Mouse (Mus musculus): Measurements from ENCODE around the gene Nrip1. TPM values are rescaled to one million over a fixed set of nuclear protein-coding genes. Genes with fewer than 3 reads are reported as not detected.
A peak's percentile ranks its signal among the peaks of the same experiment; 100 is the strongest.

The Nrip1 gene
- polyA plus RNA-seq, 1 experiment from 2014 or later, result 29.4 TPM

DNA sequence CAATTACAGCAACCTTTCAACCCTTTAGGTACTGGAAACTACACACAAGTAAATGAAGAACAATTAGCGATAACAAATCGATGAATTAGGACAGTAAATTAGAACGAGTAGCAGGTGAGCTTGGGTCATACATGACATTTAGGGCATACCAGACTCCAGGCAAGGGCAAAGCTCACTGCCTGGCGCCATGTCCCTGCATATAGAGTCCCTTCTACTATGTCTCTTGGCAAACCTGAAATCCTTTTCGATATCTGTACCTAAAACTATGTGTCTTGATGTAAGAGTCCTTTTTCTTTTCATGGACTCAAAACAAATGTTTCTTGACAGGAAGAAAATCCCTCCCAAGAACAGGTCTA, 53.5 kb downstream of the Nrip1 start:
- Histone ChIP-seq H3K27me3 (ENCODE audit: control insufficient read depth, insufficient read depth, low read length) (peaks cover 4% of the 10 kb centered on the region; the same call in 1 of the 2 replicates), H3K4me2 (ENCODE audit: low read depth, low read length, severe bottlenecking) (0 out of 2 replicates have a peak overlapping the region, but pooled peaks have one; percentile 2), H3K4me3 (ENCODE audit: low read depth, low read length) (no peak overlapping the region), H3K4me1 (replicated peaks; ENCODE audit: control insufficient read depth, insufficient read depth, low read length) (peaks cover 18% of the 10 kb centered on the region), H3K9ac (ENCODE audit: low read length) (no peak overlapping the region), H3K9me3 (ENCODE audit: control insufficient read depth, low read length) (no peaks in the 10 kb centered on the region), H3K27ac (ENCODE audit: low read depth, low read length) (peak overlapping the region; percentile 58; the same call in 1 of the 2 replicates), H3K36me3 (ENCODE audit: control insufficient read depth, insufficient read depth, low read length) (no peaks in the 10 kb centered on the region)
- DNase-seq (ENCODE audit: low spot score), result no peak
- no peak; the same call in 1 of the 2 replicates for ATAC-seq (replicated peaks; ENCODE audit: low FRiP score)
- WGBS, result 29% methylated on average over 5 of the region's 5 CpGs

DNA sequence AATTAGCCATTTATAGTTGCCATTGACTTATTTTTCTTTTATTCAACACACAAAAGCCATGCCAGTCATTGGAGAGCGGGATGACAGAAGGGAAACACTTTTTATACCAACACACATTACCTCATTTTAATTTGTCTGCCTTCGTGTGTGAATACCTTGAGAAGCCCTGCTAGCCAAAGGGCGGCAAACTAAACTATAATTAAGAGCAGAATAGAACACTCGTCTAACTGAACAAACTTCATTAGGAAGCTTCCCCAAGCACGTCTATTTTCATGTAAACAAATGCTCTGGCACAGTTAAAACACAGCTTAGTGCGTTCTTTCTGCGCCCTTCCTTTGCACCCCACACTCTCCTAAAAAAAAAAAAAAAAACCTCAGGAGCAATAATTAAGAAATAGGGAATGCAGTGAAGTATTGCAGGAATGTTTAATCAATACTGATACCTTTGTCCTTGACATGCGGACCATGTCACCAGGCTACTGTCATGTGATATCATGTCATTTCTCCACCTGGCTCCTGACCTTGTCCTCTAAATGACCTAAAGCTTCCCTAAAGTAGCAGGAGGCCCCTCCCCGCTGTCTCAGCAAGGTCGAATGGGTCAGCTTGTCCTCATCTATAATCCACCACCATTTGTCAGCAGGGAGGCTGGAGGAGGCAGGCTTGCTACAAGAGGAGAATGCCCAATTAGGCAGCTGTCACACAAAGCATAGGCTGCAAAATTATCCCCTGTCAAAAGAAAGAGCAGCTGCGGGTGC, 54.1 kb downstream of the Nrip1 start:
- DNase-seq (ENCODE audit: low spot score), result peak; percentile 78
- H3K4me3 ChIP-seq (ENCODE audit: low read depth, low read length), result no peak overlapping the region
- ATAC-seq (replicated peaks; ENCODE audit: low FRiP score), result peak; percentile 88
- no peak overlapping the region for H3K9ac ChIP-seq (ENCODE audit: low read length)
- H3K27me3 ChIP-seq (ENCODE audit: control insufficient read depth, insufficient read depth, low read length), result peaks cover 4% of the 10 kb centered on the region; the same call in 1 of the 2 replicates
- H3K27ac ChIP-seq (ENCODE audit: low read depth, low read length), result peak overlapping the region; percentile 58
- H3K4me2 ChIP-seq (ENCODE audit: low read depth, low read length, severe bottlenecking), result 0 out of 2 replicates have a peak overlapping the region, but pooled peaks have one; percentile 2
- H3K4me1 ChIP-seq (replicated peaks; ENCODE audit: control insufficient read depth, insufficient read depth, low read length), result peaks cover 18% of the 10 kb centered on the region
- WGBS, result 10% methylated on average over 11 of the region's 11 CpGs
- no peaks in the 10 kb centered on the region for H3K36me3 ChIP-seq (ENCODE audit: control insufficient read depth, insufficient read depth, low read length)
- no peaks in the 10 kb centered on the region for H3K9me3 ChIP-seq (ENCODE audit: control insufficient read depth, low read length)

DNA sequence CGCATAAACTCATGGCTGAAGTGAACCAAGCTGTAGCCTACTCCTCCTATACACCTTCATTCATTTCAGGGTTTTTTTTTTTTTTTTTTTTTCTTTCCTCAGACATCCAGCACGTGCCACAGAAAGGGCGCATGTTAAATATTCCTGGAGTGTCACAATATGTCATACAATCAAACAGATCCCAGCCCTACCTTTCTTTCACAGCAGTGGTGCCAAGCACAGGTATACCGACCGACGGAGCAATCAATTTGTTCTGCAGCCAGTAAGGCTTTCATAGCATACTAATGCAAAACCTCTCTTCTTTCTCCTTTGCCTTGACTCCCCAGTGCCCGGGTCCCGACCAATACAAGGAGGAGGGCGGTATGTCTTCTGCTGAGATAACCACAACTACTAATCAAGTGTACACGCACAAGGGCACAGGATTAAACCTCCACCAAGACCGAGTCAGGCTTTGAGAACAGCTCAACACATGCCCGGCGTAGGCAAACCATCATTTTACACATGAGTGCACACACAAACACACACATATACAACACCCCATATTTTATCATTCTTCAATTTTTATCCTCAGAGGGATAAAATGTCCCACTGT, 55.2 kb downstream of the Nrip1 start:
- no peak overlapping the region for H3K9ac ChIP-seq (ENCODE audit: low read length)
- no peak overlapping the region for H3K27ac ChIP-seq (ENCODE audit: low read depth, low read length)
- no peak overlapping the region for H3K4me2 ChIP-seq (ENCODE audit: low read depth, low read length, severe bottlenecking)
- H3K27me3 ChIP-seq (ENCODE audit: control insufficient read depth, insufficient read depth, low read length), result peaks cover 4% of the 10 kb centered on the region; the same call in 1 of the 2 replicates
- ATAC-seq (replicated peaks; ENCODE audit: low FRiP score) (no peak), DNase-seq (ENCODE audit: low spot score) (no peak)
- WGBS, result 53% methylated on average over 13 of the region's 13 CpGs
- no peaks in the 10 kb centered on the region for H3K36me3 ChIP-seq (ENCODE audit: control insufficient read depth, insufficient read depth, low read length)
- no peaks in the 10 kb centered on the region for H3K9me3 ChIP-seq (ENCODE audit: control insufficient read depth, low read length)
- H3K4me3 ChIP-seq (ENCODE audit: low read depth, low read length), result no peak overlapping the region
- H3K4me1 ChIP-seq (replicated peaks; ENCODE audit: control insufficient read depth, insufficient read depth, low read length), result peaks cover 18% of the 10 kb centered on the region

DNA sequence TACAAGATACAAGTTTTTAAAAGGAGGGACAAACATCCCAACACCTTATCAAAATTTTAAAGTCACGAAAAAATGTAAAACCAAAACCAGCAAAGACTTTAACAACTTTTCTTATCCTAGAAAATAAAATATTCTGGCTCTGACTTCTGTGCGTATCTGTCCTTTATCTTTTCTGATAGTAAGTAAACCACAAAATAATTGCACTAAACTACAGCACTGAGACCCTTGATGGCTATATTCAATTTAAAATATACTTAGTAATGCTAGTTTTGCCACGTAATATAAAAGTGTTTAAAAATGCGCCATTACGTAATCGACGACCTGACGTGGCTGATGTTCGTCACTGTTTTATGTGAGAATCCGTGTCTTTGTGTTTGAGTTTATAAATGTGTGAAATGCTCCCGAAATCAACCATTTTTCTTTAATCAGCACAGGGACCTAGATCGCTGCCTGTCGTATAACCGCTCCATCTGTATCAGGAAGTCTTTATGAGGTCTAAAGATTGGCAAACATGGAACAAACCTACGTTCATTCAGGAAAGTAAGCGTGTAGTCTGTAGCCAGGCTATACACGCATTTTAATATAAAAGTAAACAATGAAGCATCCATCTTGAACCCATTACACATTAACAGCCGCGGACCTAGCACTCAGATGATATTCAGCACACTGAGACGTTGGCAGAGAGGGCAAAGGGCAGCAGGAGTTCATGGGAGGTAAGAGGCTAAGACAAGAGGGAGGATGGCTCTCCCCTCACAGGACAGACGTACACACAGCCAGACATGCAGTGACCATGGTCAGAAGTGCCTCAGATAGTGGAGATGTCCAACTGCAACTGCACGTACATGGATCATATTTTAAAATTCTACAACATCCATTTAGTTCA, 56.4 kb downstream of the Nrip1 start:
- Histone ChIP-seq H3K9me3 (ENCODE audit: control insufficient read depth, low read length) (no peaks in the 10 kb centered on the region), H3K36me3 (ENCODE audit: control insufficient read depth, insufficient read depth, low read length) (no peaks in the 10 kb centered on the region), H3K9ac (ENCODE audit: low read length) (no peak overlapping the region), H3K27ac (ENCODE audit: low read depth, low read length) (no peak overlapping the region), H3K4me2 (ENCODE audit: low read depth, low read length, severe bottlenecking) (no peak overlapping the region), H3K4me3 (ENCODE audit: low read depth, low read length) (no peak overlapping the region), H3K27me3 (ENCODE audit: control insufficient read depth, insufficient read depth, low read length) (peaks cover 4% of the 10 kb centered on the region; the same call in 1 of the 2 replicates), H3K4me1 (replicated peaks; ENCODE audit: control insufficient read depth, insufficient read depth, low read length) (peaks cover 15% of the 10 kb centered on the region)
- 88% methylated on average over 22 of the region's 22 CpGs for WGBS
- DNase-seq (ENCODE audit: low spot score), result no peak
- ATAC-seq (replicated peaks; ENCODE audit: low FRiP score), result no peak

DNA sequence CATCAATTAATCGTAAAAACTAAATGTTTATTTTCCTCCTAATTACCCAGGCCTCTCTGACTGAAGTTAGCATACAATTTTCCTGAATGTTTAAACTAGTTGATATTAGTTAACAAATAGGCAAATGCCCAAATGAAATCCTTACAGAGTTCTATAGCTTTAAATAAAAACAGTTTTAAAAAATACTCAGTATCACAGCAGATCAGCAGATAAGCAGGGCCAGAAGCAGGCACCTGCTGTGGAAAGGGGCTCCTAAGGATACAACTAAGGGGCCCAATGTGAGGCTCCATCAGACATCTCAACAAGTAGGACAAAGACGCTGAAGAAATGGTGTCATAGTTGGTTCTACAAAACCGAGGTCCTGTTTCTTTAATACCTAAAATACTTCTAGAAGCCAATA, 58.0 kb downstream of the Nrip1 start:
- peaks cover 4% of the 10 kb centered on the region; the same call in 1 of the 2 replicates for H3K27me3 ChIP-seq (ENCODE audit: control insufficient read depth, insufficient read depth, low read length)
- H3K4me2 ChIP-seq (ENCODE audit: low read depth, low read length, severe bottlenecking), result no peak overlapping the region
- ATAC-seq (replicated peaks; ENCODE audit: low FRiP score) (no peak), DNase-seq (ENCODE audit: low spot score) (no peak)
- H3K9ac ChIP-seq (ENCODE audit: low read length), result no peak overlapping the region
- no peak overlapping the region for H3K27ac ChIP-seq (ENCODE audit: low read depth, low read length)
- H3K36me3 ChIP-seq (ENCODE audit: control insufficient read depth, insufficient read depth, low read length), result no peaks in the 10 kb centered on the region
- 90% methylated on average over 3 of the region's 3 CpGs for WGBS
- H3K9me3 ChIP-seq (ENCODE audit: control insufficient read depth, low read length), result no peaks in the 10 kb centered on the region
- H3K4me3 ChIP-seq (ENCODE audit: low read depth, low read length), result no peak overlapping the region
- H3K4me1 ChIP-seq (replicated peaks; ENCODE audit: control insufficient read depth, insufficient read depth, low read length), result peaks cover 10% of the 10 kb centered on the region

DNA sequence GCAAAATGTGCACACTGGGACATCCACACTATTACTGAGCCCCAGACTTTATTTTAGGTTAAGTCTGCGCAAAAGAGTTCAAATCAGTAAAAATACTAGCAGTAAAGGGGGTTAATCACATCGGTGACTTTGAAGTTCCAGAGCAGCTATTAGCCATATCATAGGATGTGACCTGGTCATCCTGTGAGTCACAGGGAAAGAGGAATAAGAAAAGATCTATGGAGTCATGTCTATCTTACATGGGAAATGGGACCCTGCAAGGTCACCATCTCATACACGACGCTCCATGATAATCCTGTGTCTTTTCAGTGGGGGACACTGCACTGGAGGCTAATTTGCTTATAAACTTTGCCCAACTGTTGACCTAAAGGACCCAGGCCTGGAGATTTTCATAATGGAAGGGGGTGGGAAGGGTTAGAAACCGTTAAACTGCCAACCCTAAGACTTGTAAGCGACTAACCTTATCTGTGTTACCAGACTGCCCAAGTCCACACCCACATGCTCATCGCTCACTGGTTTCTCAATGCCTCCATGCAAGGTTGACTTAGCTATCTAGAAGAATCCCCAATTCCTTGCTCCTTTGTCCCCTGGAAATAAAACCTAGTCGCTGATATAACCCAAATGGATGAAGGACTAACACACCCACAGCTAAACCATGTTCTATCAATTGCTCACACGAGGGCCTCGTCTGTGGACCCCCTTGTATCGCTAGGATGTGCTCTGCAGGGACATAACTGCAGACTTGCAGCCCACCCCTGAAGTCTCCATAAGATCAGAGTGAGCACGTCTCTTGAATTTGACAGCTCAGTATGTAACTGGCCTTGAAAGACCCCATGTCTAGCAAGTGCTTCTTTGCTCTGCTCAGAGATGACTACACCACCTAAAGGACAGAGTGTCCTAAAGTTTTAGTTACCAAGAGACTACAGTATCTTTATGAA, 59.3 kb downstream of the Nrip1 start:
- no peak overlapping the region for H3K4me2 ChIP-seq (ENCODE audit: low read depth, low read length, severe bottlenecking)
- DNase-seq (ENCODE audit: low spot score) (no peak), ATAC-seq (replicated peaks; ENCODE audit: low FRiP score) (no peak)
- no peaks in the 10 kb centered on the region for H3K9me3 ChIP-seq (ENCODE audit: control insufficient read depth, low read length)
- no peak overlapping the region for H3K9ac ChIP-seq (ENCODE audit: low read length)
- H3K36me3 ChIP-seq (ENCODE audit: control insufficient read depth, insufficient read depth, low read length), result no peaks in the 10 kb centered on the region
- WGBS, result 88% methylated on average over 12 of the region's 12 CpGs
- peaks cover 4% of the 10 kb centered on the region; the same call in 1 of the 2 replicates for H3K4me1 ChIP-seq (replicated peaks; ENCODE audit: control insufficient read depth, insufficient read depth, low read length)
- peaks cover 4% of the 10 kb centered on the region; the same call in 1 of the 2 replicates for H3K27me3 ChIP-seq (ENCODE audit: control insufficient read depth, insufficient read depth, low read length)
- no peak overlapping the region for H3K4me3 ChIP-seq (ENCODE audit: low read depth, low read length)
- H3K27ac ChIP-seq (ENCODE audit: low read depth, low read length), result no peak overlapping the region

DNA sequence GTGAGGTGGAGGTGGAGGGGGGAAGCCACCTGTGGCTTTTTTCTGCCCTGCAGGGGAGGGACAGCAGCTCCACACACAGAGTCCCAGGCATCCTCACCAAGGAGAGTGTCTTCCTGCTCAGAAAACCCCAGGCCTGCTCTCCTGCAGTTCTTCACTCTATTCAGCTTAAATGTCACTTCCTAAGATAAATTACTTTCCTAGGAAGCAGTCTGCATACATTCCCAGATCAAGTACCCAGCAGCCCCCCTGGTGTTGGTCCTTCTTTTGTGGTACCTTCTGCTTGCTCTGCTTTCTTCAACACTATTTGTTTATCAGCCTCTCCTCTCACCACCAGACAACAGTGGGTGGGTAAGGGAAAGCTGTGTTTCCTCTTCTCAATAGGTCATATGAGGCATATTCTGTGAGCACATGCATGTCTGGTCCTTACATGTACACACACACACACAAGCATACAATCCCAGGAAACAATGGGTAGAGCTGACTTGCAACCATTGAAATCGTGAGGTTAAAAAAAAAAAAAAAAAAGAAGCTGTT, 60.7 kb downstream of the Nrip1 start:
- ATAC-seq (replicated peaks; ENCODE audit: low FRiP score), result no peak
- H3K27ac ChIP-seq (ENCODE audit: low read depth, low read length), result no peak overlapping the region
- DNase-seq (ENCODE audit: low spot score), result no peak
- H3K4me2 ChIP-seq (ENCODE audit: low read depth, low read length, severe bottlenecking), result no peak overlapping the region
- no peak overlapping the region for H3K9ac ChIP-seq (ENCODE audit: low read length)
- no peaks in the 10 kb centered on the region for H3K9me3 ChIP-seq (ENCODE audit: control insufficient read depth, low read length)
- no peaks in the 10 kb centered on the region for H3K36me3 ChIP-seq (ENCODE audit: control insufficient read depth, insufficient read depth, low read length)
- peaks cover 4% of the 10 kb centered on the region; the same call in 1 of the 2 replicates for H3K27me3 ChIP-seq (ENCODE audit: control insufficient read depth, insufficient read depth, low read length)
- H3K4me1 ChIP-seq (replicated peaks; ENCODE audit: control insufficient read depth, insufficient read depth, low read length), result peaks cover 1% of the 10 kb centered on the region; the same call in 1 of the 2 replicates
- H3K4me3 ChIP-seq (ENCODE audit: low read depth, low read length), result no peak overlapping the region
- WGBS, result 67% methylated on average over 1 of the region's 1 CpGs

Measured in forebrain, embryonic 11.5 days (tissue).